Mouse (Mus musculus): Measurements from ENCODE around the gene Tcl1b2. TPM values are rescaled to one million over a fixed set of nuclear protein-coding genes. Genes with fewer than 3 reads are reported as not detected.
"Not testable (repeated sequence)": the region's sequence is repeated elsewhere in the genome, so short reads cannot be mapped to it uniquely, and the experiment has no call there.

Gene Tcl1b2
- polyA plus RNA-seq, 1 experiment from 2014 or later = not detected

GRCm38 (mm10) chr12:105137729-105138128, 8.1 kb upstream of the Tcl1b2 start:
- not testable (repeated sequence) for H3K27me3 ChIP-seq (ENCODE audit: control insufficient read depth, insufficient read depth, low read length); DNase-seq (ENCODE audit: low spot score); H3K4me2 ChIP-seq (ENCODE audit: low read depth, severe bottlenecking); H3K9ac ChIP-seq (ENCODE audit: low read length); H3K9me3 ChIP-seq (ENCODE audit: control insufficient read depth, low read length); H3K4me3 ChIP-seq (ENCODE audit: low read depth, low read length); ATAC-seq (ENCODE audit: insufficient number of reproducible peaks, low FRiP score, low TSS enrichment, low read depth); H3K36me3 ChIP-seq (ENCODE audit: control insufficient read depth, insufficient read depth, low read length); H3K27ac ChIP-seq (replicated peaks; ENCODE audit: low read depth, low read length); H3K4me1 ChIP-seq (ENCODE audit: control insufficient read depth, insufficient read depth, low read length)
- WGBS = 79% methylated on average over 1 of the region's 1 CpGs

- ATAC-seq (ENCODE audit: insufficient number of reproducible peaks, low FRiP score, low TSS enrichment, low read depth) (no peak), DNase-seq (ENCODE audit: low spot score) (no peak)
- no peaks in the 10 kb centered on the region for H3K36me3 ChIP-seq (ENCODE audit: control insufficient read depth, insufficient read depth, low read length)
- H3K9me3 ChIP-seq (ENCODE audit: control insufficient read depth, low read length) = no peaks in the 10 kb centered on the region
- H3K4me2 ChIP-seq (ENCODE audit: low read depth, severe bottlenecking) = no peak overlapping the region
- H3K27ac ChIP-seq (replicated peaks; ENCODE audit: low read depth, low read length) = no peak overlapping the region
- 90% methylated on average over 3 of the region's 3 CpGs for WGBS
- no peaks in the 10 kb centered on the region for H3K4me1 ChIP-seq (ENCODE audit: control insufficient read depth, insufficient read depth, low read length)
- no peak overlapping the region for H3K4me3 ChIP-seq (ENCODE audit: low read depth, low read length)
- H3K27me3 ChIP-seq (ENCODE audit: control insufficient read depth, insufficient read depth, low read length) = no peaks in the 10 kb centered on the region
- H3K9ac ChIP-seq (ENCODE audit: low read length) = no peak overlapping the region
These were observed 2.7 kb upstream of the Tcl1b2 start for GRCm38 (mm10) chr12:105143096-105143495.

DNA sequence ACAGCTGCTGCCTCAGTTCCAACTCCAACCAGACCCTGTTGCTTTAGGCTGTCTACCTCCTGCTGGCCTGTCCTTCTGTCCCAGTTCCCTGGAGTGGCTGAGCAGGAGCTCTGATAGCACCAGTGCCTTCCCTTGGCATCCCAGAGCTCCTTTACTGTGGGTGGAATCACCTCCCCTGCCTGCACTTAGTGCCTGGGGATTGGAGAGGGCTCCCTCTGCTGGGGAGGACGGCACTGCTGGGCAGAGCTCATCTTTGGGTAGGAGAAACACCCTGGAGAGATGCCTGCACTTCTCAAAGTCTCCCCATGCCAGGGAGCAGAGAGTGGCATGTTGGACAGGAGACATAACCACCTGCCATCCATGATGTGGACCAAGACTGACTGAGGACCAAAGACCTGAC, 886 bp upstream of the Tcl1b2 start:
- not testable (repeated sequence) for H3K27ac ChIP-seq (replicated peaks; ENCODE audit: low read depth, low read length); H3K9ac ChIP-seq (ENCODE audit: low read length); H3K4me2 ChIP-seq (ENCODE audit: low read depth, severe bottlenecking); H3K36me3 ChIP-seq (ENCODE audit: control insufficient read depth, insufficient read depth, low read length); DNase-seq (ENCODE audit: low spot score); ATAC-seq (ENCODE audit: insufficient number of reproducible peaks, low FRiP score, low TSS enrichment, low read depth); H3K4me1 ChIP-seq (ENCODE audit: control insufficient read depth, insufficient read depth, low read length); H3K27me3 ChIP-seq (ENCODE audit: control insufficient read depth, insufficient read depth, low read length); H3K4me3 ChIP-seq (ENCODE audit: low read depth, low read length); H3K9me3 ChIP-seq (ENCODE audit: control insufficient read depth, low read length)
- WGBS = 20% methylated on average over 1 of the region's 1 CpGs

GRCm38 (mm10) chr12:105155286-105155685, 9.5 kb downstream of the Tcl1b2 start:
- not testable (repeated sequence) for H3K4me3 ChIP-seq (ENCODE audit: low read depth, low read length)

DNA sequence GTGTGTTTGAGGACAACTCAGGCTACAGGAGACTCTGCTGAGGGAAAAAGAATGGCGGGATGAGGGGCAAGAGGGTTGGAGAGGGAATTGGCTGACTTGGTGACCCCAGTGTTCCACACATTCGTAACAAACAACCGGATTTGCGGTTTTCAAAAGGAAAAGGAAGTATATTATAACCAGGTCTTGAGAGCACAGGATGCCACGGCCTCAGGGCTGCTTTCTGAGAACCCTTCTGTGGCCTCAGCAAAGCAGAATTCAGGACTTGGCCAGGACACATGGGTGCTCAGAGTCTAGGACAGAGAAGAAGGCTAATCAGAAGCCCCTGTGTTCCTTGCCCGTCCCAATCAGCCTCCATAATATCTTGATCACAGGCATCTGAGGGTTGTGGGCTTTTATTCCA, 13.0 kb downstream of the Tcl1b2 start:
- H3K9ac ChIP-seq (ENCODE audit: low read length) = no peak overlapping the region
- H3K4me3 ChIP-seq (ENCODE audit: low read depth, low read length) = no peak overlapping the region
- H3K36me3 ChIP-seq (ENCODE audit: control insufficient read depth, insufficient read depth, low read length) = no peaks in the 10 kb centered on the region
- no peak for ATAC-seq (ENCODE audit: insufficient number of reproducible peaks, low FRiP score, low TSS enrichment, low read depth)
- WGBS = 85% methylated on average over 6 of the region's 6 CpGs
- no peak for DNase-seq (ENCODE audit: low spot score)
- H3K4me2 ChIP-seq (ENCODE audit: low read depth, severe bottlenecking) = no peak overlapping the region
- no peaks in the 10 kb centered on the region for H3K9me3 ChIP-seq (ENCODE audit: control insufficient read depth, low read length)
- H3K27ac ChIP-seq (replicated peaks; ENCODE audit: low read depth, low read length) = no peak overlapping the region
- H3K4me1 ChIP-seq (ENCODE audit: control insufficient read depth, insufficient read depth, low read length) = no peaks in the 10 kb centered on the region
- no peaks in the 10 kb centered on the region for H3K27me3 ChIP-seq (ENCODE audit: control insufficient read depth, insufficient read depth, low read length)

More at GRCm38 (mm10) chr12:105155286-105155685, 9.5 kb downstream of the Tcl1b2 start:
- ATAC-seq (ENCODE audit: insufficient number of reproducible peaks, low FRiP score, low TSS enrichment, low read depth); H3K27ac ChIP-seq (replicated peaks; ENCODE audit: low read depth, low read length); H3K9ac ChIP-seq (ENCODE audit: low read length); DNase-seq (ENCODE audit: low spot score); H3K4me2 ChIP-seq (ENCODE audit: low read depth, severe bottlenecking); H3K9me3 ChIP-seq (ENCODE audit: control insufficient read depth, low read length); H3K4me1 ChIP-seq (ENCODE audit: control insufficient read depth, insufficient read depth, low read length); H3K27me3 ChIP-seq (ENCODE audit: control insufficient read depth, insufficient read depth, low read length); H3K36me3 ChIP-seq (ENCODE audit: control insufficient read depth, insufficient read depth, low read length): not testable (repeated sequence)
- WGBS = 83% methylated on average over 4 of the region's 4 CpGs

GRCm38 (mm10) chr12:105159390-105159789, 13.6 kb downstream of the Tcl1b2 start, which contains the start of gene Tcl1b1:
Gene Tcl1b1 (plus strand): TSS chr12:105159690.
- no peak for ATAC-seq (ENCODE audit: insufficient number of reproducible peaks, low FRiP score, low TSS enrichment, low read depth)
- 69% methylated on average over 4 of the region's 4 CpGs for WGBS
- no peaks in the 10 kb centered on the region for H3K9me3 ChIP-seq (ENCODE audit: control insufficient read depth, low read length)

GRCm38 (mm10) chr12:105166734-105167133, 20.9 kb downstream of the Tcl1b2 start:
- H3K4me2 ChIP-seq (ENCODE audit: low read depth, severe bottlenecking) = no peak overlapping the region
- no peaks in the 10 kb centered on the region for H3K4me1 ChIP-seq (ENCODE audit: control insufficient read depth, insufficient read depth, low read length)
- no peak for DNase-seq (ENCODE audit: low spot score)
- no peak overlapping the region for H3K9ac ChIP-seq (ENCODE audit: low read length)
- no peak for ATAC-seq (ENCODE audit: insufficient number of reproducible peaks, low FRiP score, low TSS enrichment, low read depth)
- H3K4me3 ChIP-seq (ENCODE audit: low read depth, low read length) = no peak overlapping the region
- 70% methylated on average over 3 of the region's 3 CpGs for WGBS
- no peaks in the 10 kb centered on the region for H3K36me3 ChIP-seq (ENCODE audit: control insufficient read depth, insufficient read depth, low read length)
- no peak overlapping the region for H3K27ac ChIP-seq (replicated peaks; ENCODE audit: low read depth, low read length)
- H3K27me3 ChIP-seq (ENCODE audit: control insufficient read depth, insufficient read depth, low read length) = no peaks in the 10 kb centered on the region
- H3K9me3 ChIP-seq (ENCODE audit: control insufficient read depth, low read length) = no peaks in the 10 kb centered on the region

More at GRCm38 (mm10) chr12:105159390-105159789, 13.6 kb downstream of the Tcl1b2 start, which contains the start of gene Tcl1b1:
- no peak within 1 kb of the TSS for H3K9ac ChIP-seq (ENCODE audit: low read length)
- no peaks in the 10 kb centered on the region for H3K4me1 ChIP-seq (ENCODE audit: control insufficient read depth, insufficient read depth, low read length)
- no peak within 1 kb of the TSS for H3K4me3 ChIP-seq (ENCODE audit: low read depth, low read length)
- DNase-seq (ENCODE audit: low spot score) = no peak
- H3K27me3 ChIP-seq (ENCODE audit: control insufficient read depth, insufficient read depth, low read length) = no peaks in the 10 kb centered on the region
- no peaks in the 10 kb centered on the region for H3K36me3 ChIP-seq (ENCODE audit: control insufficient read depth, insufficient read depth, low read length)
- H3K27ac ChIP-seq (replicated peaks; ENCODE audit: low read depth, low read length) = no peak within 1 kb of the TSS
- H3K4me2 ChIP-seq (ENCODE audit: low read depth, severe bottlenecking) = no peak within 1 kb of the TSS

DNA sequence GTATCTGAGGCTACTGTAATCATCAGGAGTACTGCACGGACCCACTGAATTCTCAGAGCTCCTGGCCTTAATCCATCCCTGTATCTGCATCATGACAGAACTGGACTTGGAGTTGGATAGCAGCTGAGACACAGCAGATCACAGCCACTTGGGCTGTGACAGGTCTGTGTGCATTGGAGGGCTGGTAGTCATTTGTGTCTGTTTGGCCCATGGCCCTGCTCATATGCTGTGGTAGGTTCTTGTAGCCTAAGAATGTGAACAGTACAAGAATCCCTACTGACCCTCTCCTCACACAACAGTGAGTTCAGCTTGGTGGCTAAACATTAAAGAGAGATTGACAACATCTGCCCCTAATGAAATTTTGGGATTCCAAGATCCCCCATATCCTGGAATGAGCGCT, 27.6 kb downstream of the Tcl1b2 start:
- DNase-seq (ENCODE audit: low spot score) (no peak), ATAC-seq (ENCODE audit: insufficient number of reproducible peaks, low FRiP score, low TSS enrichment, low read depth) (no peak)
- no peaks in the 10 kb centered on the region for H3K4me1 ChIP-seq (ENCODE audit: control insufficient read depth, insufficient read depth, low read length)
- WGBS = 82% methylated on average over 2 of the region's 2 CpGs
- H3K27ac ChIP-seq (replicated peaks; ENCODE audit: low read depth, low read length) = no peak overlapping the region
- no peaks in the 10 kb centered on the region for H3K36me3 ChIP-seq (ENCODE audit: control insufficient read depth, insufficient read depth, low read length)
- no peaks in the 10 kb centered on the region for H3K27me3 ChIP-seq (ENCODE audit: control insufficient read depth, insufficient read depth, low read length)
- no peak overlapping the region for H3K4me3 ChIP-seq (ENCODE audit: low read depth, low read length)
- H3K9ac ChIP-seq (ENCODE audit: low read length) = no peak overlapping the region
- no peaks in the 10 kb centered on the region for H3K9me3 ChIP-seq (ENCODE audit: control insufficient read depth, low read length)
- H3K4me2 ChIP-seq (ENCODE audit: low read depth, severe bottlenecking) = no peak overlapping the region

DNA sequence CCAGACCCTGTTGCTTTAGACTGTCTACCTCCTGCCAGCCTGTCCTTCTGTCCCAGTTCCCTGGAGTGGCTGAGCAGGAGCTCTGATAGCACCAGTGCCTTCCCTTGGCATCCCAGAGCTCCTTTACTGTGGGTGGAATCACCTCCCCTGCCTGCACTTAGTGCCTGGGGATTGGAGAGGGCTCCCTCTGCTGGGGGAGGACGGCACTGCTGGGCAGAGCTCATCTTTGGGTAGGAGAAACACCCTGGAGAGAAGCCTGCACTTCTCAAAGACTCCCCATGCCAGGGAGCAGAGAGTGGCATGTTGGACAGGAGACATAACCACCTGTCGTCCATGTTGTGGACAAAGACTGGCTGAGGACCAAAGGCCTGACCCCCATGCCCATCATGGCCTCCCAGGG, 28.5 kb downstream of the Tcl1b2 start:
- not testable (repeated sequence) for H3K27ac ChIP-seq (replicated peaks; ENCODE audit: low read depth, low read length); H3K27me3 ChIP-seq (ENCODE audit: control insufficient read depth, insufficient read depth, low read length); H3K9me3 ChIP-seq (ENCODE audit: control insufficient read depth, low read length); H3K4me2 ChIP-seq (ENCODE audit: low read depth, severe bottlenecking); H3K9ac ChIP-seq (ENCODE audit: low read length); H3K36me3 ChIP-seq (ENCODE audit: control insufficient read depth, insufficient read depth, low read length); DNase-seq (ENCODE audit: low spot score); H3K4me3 ChIP-seq (ENCODE audit: low read depth, low read length); H3K4me1 ChIP-seq (ENCODE audit: control insufficient read depth, insufficient read depth, low read length); ATAC-seq (ENCODE audit: insufficient number of reproducible peaks, low FRiP score, low TSS enrichment, low read depth)
- 32% methylated on average over 2 of the region's 2 CpGs for WGBS
